Mouse (Mus musculus) brain, embryonic 14.5 days (tissue): ENCODE measurements around the gene Ndufaf2.

Experiments used
- CTCF ChIP-seq: fragments of 200-500 bp; IDR thresholded peaks from 2 replicates; pipeline ENCODE4 v1.5.1; 2012; ENCODE audit warnings: inconsistent platforms, mild to moderate bottlenecking, moderate library complexity, borderline replicate concordance; ENCODE audit not compliant: insufficient read depth, insufficient read length; ENCODE audit errors: extremely low read depth
- POLR2A ChIP-seq: fragments of 200-500 bp; IDR thresholded peaks from 2 replicates; pipeline ENCODE4 v1.6.1; 2012; ENCODE audit warnings: mild to moderate bottlenecking, inconsistent platforms, borderline replicate concordance; ENCODE audit not compliant: poor library complexity, insufficient read depth, insufficient read length, severe bottlenecking; ENCODE audit errors: extremely low read depth

GRCm38 (mm10) chr13:108123109-108123723, 35.2 kb downstream of the Ndufaf2 start:
- TF ChIP-seq POLR2A (no peak), CTCF (no peak)
